Mouse (Mus musculus): ENCODE measurements around the gene Irgq. TPM values are rescaled to one million over a fixed set of nuclear protein-coding genes. Genes with fewer than 3 reads are reported as not detected.

The Irgq gene
- total and polyA plus RNA-seq, 2 experiments from 2014 or later = 26.8 to 119 TPM

GRCm38 (mm10) chr7:24587330-24588105, 57.0 kb downstream of the Irgq start, which contains the start of the genes Ethe1 and Zfp575:
Gene Ethe1, plus strand, starts transcription at chr7:24587543.
Gene Zfp575, minus strand, starts transcription at chr7:24587641.
- 4% methylated on average over 30 of the region's 30 CpGs for WGBS
- Histone ChIP-seq H3K4me1 (ENCODE audit: insufficient read depth) (no peaks in the 10 kb centered on the region), H3K27ac (ENCODE audit: low read depth, low read length) (peak within 1 kb of the TSS; percentile 80), H3K9ac (peak within 1 kb of the TSS; percentile 94), H3K4me3 (ENCODE audit: low read depth, low read length) (peak within 1 kb of the TSS; percentile 73), H3K4me2 (ENCODE audit: low read depth) (peak within 1 kb of the TSS; percentile 75), H3K36me3 (ENCODE audit: insufficient read depth) (no peaks in the 10 kb centered on the region), H3K9me3 (ENCODE audit: low read length) (no peaks in the 10 kb centered on the region), H3K27me3 (ENCODE audit: insufficient read depth, low read length) (no peaks in the 10 kb centered on the region)
- peak; percentile 1; the same call in 1 of the 2 replicates for TF ChIP-seq CTCF (IDR thresholded peaks at IDR 0.05; ENCODE audit: low read depth)
- ATAC-seq = peak; percentile 92
- peak; percentile 93 for DNase-seq

Other genes starting within 250 kb of the Irgq start
- gene Zfp61, start 229.5 kb upstream of the Irgq start, total RNA-seq (2014; rRNA removed) = 32.9 and 34.8 TPM in 2 replicates
- 24.5 and 30.8 TPM in 2 replicates for gene Zfp61, start 229.5 kb upstream of the Irgq start, polyA plus RNA-seq (2015; fragmentation: Nextera tagmentation; extraction: Ambion mirVana)
- gene Zfp94, start 214.0 kb upstream of the Irgq start, total RNA-seq (2014; rRNA removed) = 15.8 and 16.9 TPM in 2 replicates
- 19.3 and 21.2 TPM in 2 replicates for gene Zfp94, start 214.0 kb upstream of the Irgq start, polyA plus RNA-seq (2015; fragmentation: Nextera tagmentation; extraction: Ambion mirVana)
- not detected in 2 replicates for gene Tescl, start 196.8 kb upstream of the Irgq start, total RNA-seq (2014; rRNA removed)
- gene Tescl, start 196.8 kb upstream of the Irgq start, polyA plus RNA-seq (2015; fragmentation: Nextera tagmentation; extraction: Ambion mirVana) = not detected in 2 replicates
- gene Lypd5, start 181.5 kb upstream of the Irgq start, total RNA-seq (2014; rRNA removed) = not detected in 2 replicates
- not detected in 2 replicates for gene Lypd5, start 181.5 kb upstream of the Irgq start, polyA plus RNA-seq (2015; fragmentation: Nextera tagmentation; extraction: Ambion mirVana)
- gene Kcnn4, start 160.4 kb upstream of the Irgq start, total RNA-seq (2014; rRNA removed) = 1.2 and 1.5 TPM in 2 replicates
- gene Kcnn4, start 160.4 kb upstream of the Irgq start, polyA plus RNA-seq (2015; fragmentation: Nextera tagmentation; extraction: Ambion mirVana) = 0.88 and 1.1 TPM in 2 replicates
- gene Smg9, start 131.1 kb upstream of the Irgq start, total RNA-seq (2014; rRNA removed) = 23.9 and 31.8 TPM in 2 replicates
- 25.2 and 28.5 TPM in 2 replicates for gene Smg9, start 131.1 kb upstream of the Irgq start, polyA plus RNA-seq (2015; fragmentation: Nextera tagmentation; extraction: Ambion mirVana)
- gene Irgc1, start 78.4 kb upstream of the Irgq start, total RNA-seq (2014; rRNA removed) = not detected in 2 replicates
- not detected in 2 replicates for gene Irgc1, start 78.4 kb upstream of the Irgq start, polyA plus RNA-seq (2015; fragmentation: Nextera tagmentation; extraction: Ambion mirVana)
- 0.85 and 1.3 TPM in 2 replicates for gene Plaur, start 68.2 kb upstream of the Irgq start, total RNA-seq (2014; rRNA removed)
- gene Plaur, start 68.2 kb upstream of the Irgq start, polyA plus RNA-seq (2015; fragmentation: Nextera tagmentation; extraction: Ambion mirVana) = 1.2 and 1.3 TPM in 2 replicates
- gene Cadm4, start 48.7 kb upstream of the Irgq start, total RNA-seq (2014; rRNA removed) = 412 and 434 TPM in 2 replicates
- 102 and 107 TPM in 2 replicates for gene Cadm4, start 48.7 kb upstream of the Irgq start, polyA plus RNA-seq (2015; fragmentation: Nextera tagmentation; extraction: Ambion mirVana)
- 196 and 242 TPM in 2 replicates for gene Zfp428, start 23.7 kb upstream of the Irgq start, total RNA-seq (2014; rRNA removed)
- gene Zfp428, start 23.7 kb upstream of the Irgq start, polyA plus RNA-seq (2015; fragmentation: Nextera tagmentation; extraction: Ambion mirVana) = 258 and 279 TPM in 2 replicates
- not detected in 2 replicates for gene AC161166.1, start 18.2 kb upstream of the Irgq start, total RNA-seq (2014; rRNA removed)
- gene AC161166.1, start 18.2 kb upstream of the Irgq start, polyA plus RNA-seq (2015; fragmentation: Nextera tagmentation; extraction: Ambion mirVana) = 0.13 and 0.31 TPM in 2 replicates
- 0.31 and 0.43 TPM in 2 replicates for gene Pinlyp, start 15.4 kb downstream of the Irgq start, total RNA-seq (2014; rRNA removed)
- gene Pinlyp, start 15.4 kb downstream of the Irgq start, polyA plus RNA-seq (2015; fragmentation: Nextera tagmentation; extraction: Ambion mirVana) = not detected in 2 replicates
- 41.1 and 49.8 TPM in 2 replicates for gene Xrcc1, start 15.6 kb downstream of the Irgq start, total RNA-seq (2014; rRNA removed)
- gene Xrcc1, start 15.6 kb downstream of the Irgq start, polyA plus RNA-seq (2015; fragmentation: Nextera tagmentation; extraction: Ambion mirVana) = 42.1 and 48.6 TPM in 2 replicates
- gene Ethe1, start 56.9 kb downstream of the Irgq start, total RNA-seq (2014; rRNA removed) = 24.2 and 25.8 TPM in 2 replicates
- gene Ethe1, start 56.9 kb downstream of the Irgq start, polyA plus RNA-seq (2015; fragmentation: Nextera tagmentation; extraction: Ambion mirVana) = 24.3 and 26.8 TPM in 2 replicates
- gene Zfp575, start 57.0 kb downstream of the Irgq start, total RNA-seq (2014; rRNA removed) = 0.38 and 1.2 TPM in 2 replicates
- gene Zfp575, start 57.0 kb downstream of the Irgq start, polyA plus RNA-seq (2015; fragmentation: Nextera tagmentation; extraction: Ambion mirVana) = 19.4 and 24.8 TPM in 2 replicates
- 0.15 TPM in 1 of 2 replicates, not detected in the other for gene Phldb3, start 80.1 kb downstream of the Irgq start, total RNA-seq (2014; rRNA removed)
- gene Phldb3, start 80.1 kb downstream of the Irgq start, polyA plus RNA-seq (2015; fragmentation: Nextera tagmentation; extraction: Ambion mirVana) = not detected in 2 replicates
- gene Lypd3, start 105.9 kb downstream of the Irgq start, total RNA-seq (2014; rRNA removed) = 0.23 and 0.33 TPM in 2 replicates
- gene Lypd3, start 105.9 kb downstream of the Irgq start, polyA plus RNA-seq (2015; fragmentation: Nextera tagmentation; extraction: Ambion mirVana) = 0.67 and 1.3 TPM in 2 replicates
- gene Tex101, start 146.0 kb downstream of the Irgq start, total RNA-seq (2014; rRNA removed) = not detected in 2 replicates
- gene Tex101, start 146.0 kb downstream of the Irgq start, polyA plus RNA-seq (2015; fragmentation: Nextera tagmentation; extraction: Ambion mirVana) = not detected in 2 replicates
- not detected in 2 replicates for gene BC049730, start 178.6 kb downstream of the Irgq start, total RNA-seq (2014; rRNA removed)
- gene BC049730, start 178.6 kb downstream of the Irgq start, polyA plus RNA-seq (2015; fragmentation: Nextera tagmentation; extraction: Ambion mirVana) = not detected in 2 replicates
- not detected in 2 replicates for gene Gm4763, start 196.2 kb downstream of the Irgq start, total RNA-seq (2014; rRNA removed)
- gene Gm4763, start 196.2 kb downstream of the Irgq start, polyA plus RNA-seq (2015; fragmentation: Nextera tagmentation; extraction: Ambion mirVana) = not detected in 2 replicates
- gene Cd177, start 229.6 kb downstream of the Irgq start, total RNA-seq (2014; rRNA removed) = 0.48 TPM in 1 of 2 replicates, not detected in the other
- 0.27 and 0.28 TPM in 2 replicates for gene Cd177, start 229.6 kb downstream of the Irgq start, polyA plus RNA-seq (2015; fragmentation: Nextera tagmentation; extraction: Ambion mirVana)
- gene Ceacam10, start 246.5 kb downstream of the Irgq start, total RNA-seq (2014; rRNA removed) = 0.57 TPM in 1 of 2 replicates, not detected in the other
- 0.14 TPM in 1 of 2 replicates, not detected in the other for gene Ceacam10, start 246.5 kb downstream of the Irgq start, polyA plus RNA-seq (2015; fragmentation: Nextera tagmentation; extraction: Ambion mirVana)

Data from forebrain, postnatal 0 days (tissue).